Mouse (Mus musculus): ENCODE data around the gene Pex3.

DNA sequence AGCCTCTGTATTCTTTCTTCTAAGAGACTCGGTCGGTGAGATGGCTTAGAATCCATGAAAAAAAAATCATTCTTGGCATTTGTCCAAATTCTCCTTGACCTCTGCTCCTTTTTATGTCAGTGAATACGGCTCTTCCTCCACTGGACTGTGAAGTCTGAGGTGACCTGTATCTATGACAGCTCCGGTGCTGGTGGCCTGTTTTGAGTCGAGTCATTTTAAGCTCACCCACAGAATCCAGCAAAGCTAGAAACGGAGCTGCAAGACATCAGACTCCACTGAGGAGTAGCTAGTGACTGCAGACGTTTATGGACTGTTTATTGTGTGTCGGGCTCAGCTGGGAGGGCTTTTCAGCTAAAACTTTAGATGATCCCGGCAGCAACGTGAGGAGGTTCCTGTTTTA lies 19.1 kb upstream of the Pex3 start:
- TF ChIP-seq CTCF (IDR thresholded peaks at IDR 0.05; ENCODE audit: low read depth) (no peak), EP300 (IDR thresholded peaks at IDR 0.05; ENCODE audit: low read depth) (no peak)
